Mouse (Mus musculus) cerebellum, adult 9-11 months (tissue): ENCODE data around the gene Becn1.
"Not testable (repeated sequence)": the region's sequence is repeated elsewhere in the genome, so short reads cannot be mapped to it uniquely, and the experiment has no call there.

Experiments used
- DNase-seq: peaks from one replicate; pipeline ENCODE4 v3.0.0; 2022

The Becn1 gene

GRCm38 (mm10) chr11:101302004-101302798, at the start of gene Becn1:
Gene Becn1, minus strand, starts transcription at chr11:101302286.
- peak; percentile 95 for DNase-seq

- no peak for DNase-seq
These were observed 49.6 kb upstream of the Becn1 start for GRCm38 (mm10) chr11:101351721-101352111.

- DNase-seq: no peak
These were observed 49.1 kb upstream of the Becn1 start for GRCm38 (mm10) chr11:101351100-101351720.

DNA sequence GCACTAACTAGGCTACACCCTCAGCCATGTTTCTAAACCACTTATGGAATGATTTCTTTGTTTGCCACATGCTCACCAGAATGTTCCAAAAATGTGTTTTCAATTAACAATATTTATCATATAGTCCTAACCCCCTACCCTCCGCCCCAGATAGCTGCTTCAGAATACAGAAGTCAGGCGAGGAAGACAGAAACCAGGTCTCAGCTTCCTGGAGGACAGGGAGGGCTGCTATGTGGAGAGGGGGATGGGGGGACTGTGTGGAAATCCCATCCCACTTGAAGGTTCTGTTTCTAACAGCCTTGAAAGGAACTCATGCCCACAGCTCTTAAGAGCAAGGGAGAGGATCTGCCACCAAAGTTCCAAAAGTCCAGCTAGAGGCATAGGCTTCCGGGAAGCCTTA, 47.1 kb upstream of the Becn1 start:
- DNase-seq: no peak

DNA sequence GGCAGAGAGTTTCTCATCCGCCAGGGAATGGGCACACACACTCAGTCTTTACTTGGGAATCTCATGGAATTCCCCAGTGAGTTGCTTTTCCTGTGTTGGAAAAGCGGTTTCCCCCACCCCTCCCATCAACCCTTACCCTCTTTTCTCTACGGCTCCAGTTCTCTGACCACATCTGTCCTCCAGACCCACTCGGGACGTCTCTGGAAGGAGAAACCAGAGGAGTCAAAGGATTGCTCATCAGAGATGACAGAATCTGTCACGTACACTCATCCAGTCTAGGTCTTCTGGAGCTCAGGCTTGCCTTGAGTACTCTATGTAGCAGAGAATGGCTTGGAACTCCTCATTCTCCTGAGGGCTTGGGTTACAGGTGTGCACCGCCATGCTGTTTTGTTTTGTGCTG, 46.7 kb upstream of the Becn1 start:
- no peak for DNase-seq

GRCm38 (mm10) chr11:101347083-101347775, 45.1 kb upstream of the Becn1 start:
- DNase-seq: no peak

DNA sequence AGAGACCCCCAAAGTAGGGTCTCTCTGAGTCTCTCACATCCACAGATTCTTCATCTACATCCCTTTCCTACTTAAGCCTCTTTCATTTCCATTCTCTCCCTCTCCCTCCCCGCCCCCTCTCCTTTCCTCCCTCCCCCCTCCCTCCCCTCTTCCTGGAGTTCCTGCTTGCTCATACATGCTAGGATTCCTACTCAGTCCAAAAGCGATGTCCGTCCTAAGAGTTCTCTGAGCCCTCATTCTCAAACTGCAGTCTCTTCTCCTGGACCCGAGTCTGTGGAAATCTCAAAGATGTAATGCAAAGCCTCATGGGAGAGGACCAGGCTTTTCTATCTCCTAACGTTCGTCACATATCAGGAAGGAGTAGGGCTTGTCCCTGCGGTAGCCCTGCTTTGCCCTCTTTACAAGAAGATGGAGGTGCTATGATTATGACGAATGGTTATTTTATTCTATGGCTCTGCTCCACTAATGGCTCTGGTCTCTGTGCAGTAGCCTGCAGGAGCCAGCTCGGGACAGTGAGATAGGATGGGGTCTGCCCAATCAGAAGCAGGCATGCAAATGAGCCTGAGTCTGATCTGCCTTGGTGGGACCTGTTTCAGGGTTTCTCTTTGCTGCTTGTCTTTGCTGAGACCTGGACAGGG, 36.2 kb upstream of the Becn1 start:
- peak; percentile 41 for DNase-seq

- no peak for DNase-seq
These were observed 33.6 kb upstream of the Becn1 start for GRCm38 (mm10) chr11:101335685-101336084.

- DNase-seq: no peak
These were observed 32.4 kb upstream of the Becn1 start for GRCm38 (mm10) chr11:101334516-101334915.

- DNase-seq: no peak
These were observed 31.9 kb upstream of the Becn1 start for GRCm38 (mm10) chr11:101334023-101334422.

DNA sequence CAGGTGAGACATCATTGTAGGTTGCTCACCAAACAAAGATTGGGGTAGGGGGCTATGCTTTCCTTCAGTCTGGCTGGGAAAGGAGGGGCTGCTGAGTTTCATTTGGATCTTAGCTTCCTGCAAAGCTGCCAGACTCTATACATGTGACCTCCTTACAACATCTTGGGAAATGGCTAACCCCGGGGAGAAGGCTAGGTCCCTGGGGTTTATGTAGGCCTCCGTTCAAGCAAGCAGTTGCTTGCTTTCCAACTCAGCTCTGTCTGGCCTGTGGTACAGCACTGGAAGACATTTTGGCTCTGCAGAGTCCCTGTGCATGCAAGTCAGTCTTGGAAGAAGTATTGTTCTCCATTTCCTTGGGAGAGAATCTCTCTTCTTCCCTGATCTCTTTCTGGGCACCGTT, 30.5 kb upstream of the Becn1 start:
- no peak for DNase-seq

DNA sequence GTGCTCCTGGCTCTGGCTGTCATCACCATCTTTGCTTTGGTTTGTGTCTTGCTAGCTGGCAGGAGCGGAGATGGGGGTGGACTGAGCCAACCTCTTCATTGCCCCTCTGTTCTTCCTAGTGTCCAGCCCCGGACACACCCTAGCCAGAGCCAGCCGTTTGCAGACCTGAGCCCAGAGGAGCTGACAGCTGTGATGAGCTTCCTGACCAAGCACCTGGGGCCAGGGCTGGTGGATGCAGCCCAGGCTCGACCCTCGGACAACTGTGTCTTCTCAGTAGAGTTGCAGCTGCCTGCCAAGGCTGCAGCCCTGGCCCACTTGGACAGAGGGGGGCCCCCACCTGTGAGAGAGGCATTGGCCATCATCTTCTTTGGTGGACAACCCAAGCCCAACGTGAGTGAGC, 28.9 kb upstream of the Becn1 start:
- DNase-seq: not testable (repeated sequence)

- no peak for DNase-seq
These were observed 28.4 kb upstream of the Becn1 start, which contains the start of gene Aoc3 for GRCm38 (mm10) chr11:101330371-101330924. Gene Aoc3, plus strand, starts transcription at chr11:101330605.

GRCm38 (mm10) chr11:101328941-101329635, 27.0 kb upstream of the Becn1 start:
- no peak for DNase-seq

GRCm38 (mm10) chr11:101327311-101327710, 25.2 kb upstream of the Becn1 start:
- no peak for DNase-seq

- DNase-seq: no peak
These were observed 24.1 kb upstream of the Becn1 start for GRCm38 (mm10) chr11:101326147-101326546.

- DNase-seq: not testable (repeated sequence)
These were observed 23.1 kb upstream of the Becn1 start for GRCm38 (mm10) chr11:101325201-101325600.

- DNase-seq: no peak
These were observed 22.7 kb upstream of the Becn1 start, which contains the start of gene Aoc2 for GRCm38 (mm10) chr11:101324763-101325162. Gene Aoc2, plus strand, starts transcription at chr11:101325063.

- DNase-seq: peak; percentile 57
These were observed 21.5 kb upstream of the Becn1 start for GRCm38 (mm10) chr11:101323609-101324008.

GRCm38 (mm10) chr11:101316501-101316917, 14.4 kb upstream of the Becn1 start:
- no peak for DNase-seq

- DNase-seq: peak; percentile 94
These were observed 13.8 kb upstream of the Becn1 start, which contains the start of gene Psme3 for GRCm38 (mm10) chr11:101315665-101316500. Gene Psme3, plus strand, starts transcription at chr11:101316213.
